Mouse (Mus musculus) kidney, embryonic 15.5 days (tissue): Measurements from ENCODE around the gene Gzmm. TPM values are rescaled to one million over a fixed set of nuclear protein-coding genes. Genes with fewer than 3 reads are reported as not detected.

Experiments
- ATAC-seq: fragments of 200-750 bp; cut with Nextera tagmentation; replicated peaks from 2 replicates; pipeline ENCODE4 v1.8.0; 2017; ENCODE audit warnings: moderate TSS enrichment; ENCODE audit not compliant: low FRiP score
- H3K27ac ChIP-seq: fragments of 300-500 bp; sonication (generic); 2 replicates; pipeline ENCODE4 v1.5.1; 2015; ENCODE audit warnings: mild to moderate bottlenecking, inconsistent platforms
- H3K27me3 ChIP-seq: fragments of 300-500 bp; sonication (generic); 2 replicates; pipeline ENCODE4 v1.6.1; 2015; ENCODE audit warnings: inconsistent platforms
- H3K36me3 ChIP-seq: fragments of 300-500 bp; sonication (generic); 2 replicates; pipeline ENCODE4 v1.6.1; 2015; ENCODE audit warnings: inconsistent platforms
- H3K4me1 ChIP-seq: fragments of 300-500 bp; sonication (generic); 2 replicates; pipeline ENCODE4 v1.6.1; 2015; ENCODE audit warnings: inconsistent platforms
- H3K4me2 ChIP-seq: fragments of 300-500 bp; sonication (generic); 2 replicates; pipeline ENCODE4 v1.6.1; 2015; ENCODE audit warnings: moderate library complexity, mild to moderate bottlenecking, inconsistent platforms
- H3K4me3 ChIP-seq: fragments of 300-500 bp; sonication (generic); replicated peaks from 2 replicates; pipeline ENCODE4 v1.5.1; 2015; ENCODE audit warnings: mild to moderate bottlenecking, inconsistent platforms
- H3K9ac ChIP-seq: fragments of 300-500 bp; sonication (generic); 2 replicates; pipeline ENCODE4 v1.6.1; 2015; ENCODE audit warnings: mild to moderate bottlenecking, inconsistent platforms
- H3K9me3 ChIP-seq: fragments of 300-500 bp; sonication (generic); replicated peaks from 2 replicates; pipeline ENCODE4 v1.6.1; 2016; ENCODE audit warnings: inconsistent platforms
- WGBS: fragments of 180-500 bp; shearing (Covaris S2); methylation state at CpG from one replicate; pipeline ENCODE4 v1.1.7; 2015; ENCODE audit warnings: mixed read lengths; 5-methylcytosine and 5-hydroxymethylcytosine counted together
- polyA plus RNA-seq: library from polyadenylated mRNA; unstranded; fragments of >200 nt; fragmentation: Nextera tagmentation; extraction: Ambion mirVana; gene quantifications from 2 replicates; pipeline ENCODE4 v1.2.1, GENCODE M21; 2015

Gzmm gene
- polyA plus RNA-seq, 1 experiment from 2014 or later, result 0.95 TPM

DNA sequence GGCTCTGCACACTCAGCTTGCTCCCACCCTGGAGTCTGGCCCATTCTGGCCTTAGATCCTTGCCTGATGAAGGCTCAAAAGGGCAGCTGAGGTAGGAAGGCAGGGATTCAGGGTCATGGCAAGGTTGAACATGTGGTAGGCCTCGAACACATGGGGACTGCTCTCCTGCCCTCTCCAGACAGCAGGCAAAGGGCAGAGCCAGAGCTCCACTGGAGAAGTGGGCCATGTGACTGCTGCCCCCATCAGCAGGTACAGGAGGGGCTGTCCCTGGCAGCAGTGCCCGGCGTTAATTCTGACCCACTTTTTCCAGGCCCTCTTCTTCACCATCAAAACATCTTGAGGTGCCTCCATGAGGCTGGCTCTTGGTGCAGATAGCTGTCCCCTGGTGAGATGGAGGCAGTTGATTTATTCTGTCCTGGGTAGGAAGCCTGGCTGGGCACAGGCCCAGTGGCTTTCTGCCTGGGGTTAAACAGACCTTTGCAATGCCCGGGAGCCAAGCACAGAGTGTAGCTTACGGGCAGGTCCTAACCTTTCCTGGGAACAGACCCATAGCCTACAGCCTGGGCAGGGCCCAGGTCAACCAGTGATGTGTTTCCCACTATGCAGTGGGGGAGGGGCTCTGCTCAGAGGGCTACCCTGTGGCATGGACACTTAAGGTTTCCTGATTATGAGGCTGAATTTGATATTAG, 17.7 kb downstream of the Gzmm start:
- Histone ChIP-seq H3K27me3 (no peaks in the 10 kb centered on the region), H3K9me3 (no peaks in the 10 kb centered on the region), H3K4me1 (peaks cover 41% of the 10 kb centered on the region), H3K27ac (no peak overlapping the region), H3K36me3 (peaks cover 51% of the 10 kb centered on the region), H3K9ac (peak overlapping the region; percentile 91; the same call in 1 of the 2 replicates), H3K4me3 (peak overlapping the region; percentile 82), H3K4me2 (peak overlapping the region; percentile 86)
- 71% methylated on average over 5 of the region's 5 CpGs for WGBS
- ATAC-seq, result no peak

GRCm38 (mm10) chr10:79707162-79707561, 18.3 kb downstream of the Gzmm start:
- no peak overlapping the region for H3K4me3 ChIP-seq
- no peak overlapping the region for H3K27ac ChIP-seq
- no peaks in the 10 kb centered on the region for H3K27me3 ChIP-seq
- no peak for ATAC-seq
- H3K4me1 ChIP-seq, result peaks cover 39% of the 10 kb centered on the region
- 90% methylated on average over 1 of the region's 1 CpGs for WGBS
- H3K9me3 ChIP-seq, result no peaks in the 10 kb centered on the region
- H3K9ac ChIP-seq, result 0 out of 2 replicates have a peak overlapping the region, but pooled peaks have one; percentile 11
- H3K36me3 ChIP-seq, result peaks cover 57% of the 10 kb centered on the region
- no peak overlapping the region for H3K4me2 ChIP-seq

DNA sequence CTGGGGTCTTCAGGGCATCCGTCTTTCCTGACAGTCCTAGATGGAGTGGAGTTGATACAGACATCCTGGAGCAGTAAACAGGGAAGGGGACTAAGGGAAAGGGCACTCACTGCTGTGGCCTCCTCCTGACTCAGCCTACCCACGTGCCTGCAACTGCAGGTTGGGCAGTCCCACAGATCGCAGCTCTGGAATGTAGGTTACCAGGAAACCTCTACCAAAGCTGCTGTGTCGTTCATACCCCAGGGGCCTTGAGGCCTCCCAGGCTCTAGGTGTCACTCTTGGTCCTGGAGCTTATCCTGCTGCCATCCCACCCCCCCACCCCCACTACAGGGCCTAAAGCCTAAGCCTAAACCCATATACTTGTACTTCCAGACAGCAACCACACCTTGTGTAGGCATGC, 18.9 kb downstream of the Gzmm start:
- no peaks in the 10 kb centered on the region for H3K27me3 ChIP-seq
- no peak overlapping the region for H3K4me2 ChIP-seq
- no peaks in the 10 kb centered on the region for H3K9me3 ChIP-seq
- peaks cover 39% of the 10 kb centered on the region for H3K4me1 ChIP-seq
- no peak overlapping the region for H3K4me3 ChIP-seq
- no peak overlapping the region for H3K27ac ChIP-seq
- 68% methylated on average over 4 of the region's 4 CpGs for WGBS
- ATAC-seq, result no peak
- 0 out of 2 replicates have a peak overlapping the region, but pooled peaks have one; percentile 11 for H3K9ac ChIP-seq
- H3K36me3 ChIP-seq, result peaks cover 58% of the 10 kb centered on the region

DNA sequence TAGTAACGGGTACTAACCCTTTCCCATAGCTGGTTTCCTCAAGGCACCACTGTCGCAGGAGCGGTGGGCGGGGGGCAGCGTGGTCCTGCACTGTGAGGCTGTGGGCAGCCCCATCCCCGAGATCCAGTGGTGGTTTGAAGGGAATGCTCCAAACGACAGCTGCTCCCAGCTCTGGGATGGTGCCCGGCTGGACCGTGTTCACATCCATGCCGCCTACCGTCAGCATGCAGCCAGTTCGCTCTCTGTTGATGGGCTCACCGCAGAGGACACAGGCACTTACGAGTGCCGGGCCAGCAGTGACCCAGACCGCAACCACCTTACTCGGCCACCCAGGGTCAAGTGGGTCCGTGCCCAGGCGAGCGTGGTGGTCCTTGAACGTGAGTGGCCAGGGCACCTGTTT, 19.8 kb downstream of the Gzmm start:
- Histone ChIP-seq H3K4me2 (no peak overlapping the region), H3K36me3 (peaks cover 58% of the 10 kb centered on the region), H3K9me3 (no peaks in the 10 kb centered on the region), H3K27ac (no peak overlapping the region), H3K4me3 (no peak overlapping the region), H3K27me3 (no peaks in the 10 kb centered on the region), H3K9ac (no peak overlapping the region), H3K4me1 (peaks cover 37% of the 10 kb centered on the region)
- ATAC-seq, result no peak
- 90% methylated on average over 21 of the region's 21 CpGs for WGBS

- peaks cover 6% of the 10 kb centered on the region; the same call in 1 of the 2 replicates for H3K27me3 ChIP-seq
- no peak overlapping the region for H3K9ac ChIP-seq
- ATAC-seq, result no peak
- H3K36me3 ChIP-seq, result peaks cover 58% of the 10 kb centered on the region
- no peak overlapping the region for H3K27ac ChIP-seq
- no peak overlapping the region for H3K4me2 ChIP-seq
- 77% methylated on average over 7 of the region's 7 CpGs for WGBS
- no peaks in the 10 kb centered on the region for H3K9me3 ChIP-seq
- H3K4me3 ChIP-seq, result no peak overlapping the region
- peaks cover 34% of the 10 kb centered on the region for H3K4me1 ChIP-seq
These were observed 20.5 kb downstream of the Gzmm start for GRCm38 (mm10) chr10:79709307-79709706.

- WGBS, result 82% methylated on average over 1 of the region's 1 CpGs
These were observed 23.2 kb downstream of the Gzmm start for GRCm38 (mm10) chr10:79712029-79712428.

DNA sequence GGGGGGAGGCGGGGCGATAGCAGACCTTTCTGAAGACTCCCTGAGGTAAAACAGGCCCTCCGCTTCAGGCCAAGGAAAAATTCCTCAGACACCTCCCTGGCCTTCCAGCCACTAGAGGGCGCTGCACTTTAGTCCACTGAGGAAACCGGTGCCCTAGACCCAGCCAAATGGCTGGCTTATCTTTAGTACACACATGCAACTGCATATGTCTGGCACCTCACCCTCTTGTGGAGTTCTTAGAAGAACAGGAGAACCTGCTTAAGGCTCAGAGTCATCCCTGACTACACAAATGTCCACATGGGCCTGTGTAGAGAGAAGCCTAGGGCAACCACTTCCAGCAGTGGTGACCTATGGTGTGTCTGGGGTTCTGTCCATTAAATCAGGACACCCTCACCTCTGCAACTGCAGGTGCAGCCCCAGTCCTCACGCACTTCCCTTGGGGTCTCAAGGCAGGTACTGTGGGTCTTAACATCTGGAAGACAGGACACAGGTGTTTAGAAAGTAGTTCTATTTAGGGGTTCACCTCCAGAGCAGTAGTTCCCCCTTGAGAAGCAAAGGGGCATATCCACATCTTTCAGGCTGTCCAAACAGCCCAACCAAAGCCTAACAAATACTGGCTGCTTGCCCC, 23.8 kb downstream of the Gzmm start:
- WGBS, result 14% methylated on average over 5 of the region's 6 CpGs
- Histone ChIP-seq H3K27ac (no peak overlapping the region), H3K27me3 (peaks cover 39% of the 10 kb centered on the region), H3K9ac (no peak overlapping the region), H3K9me3 (no peaks in the 10 kb centered on the region), H3K36me3 (peaks cover 45% of the 10 kb centered on the region), H3K4me1 (peaks cover 22% of the 10 kb centered on the region), H3K4me3 (no peak overlapping the region), H3K4me2 (no peak overlapping the region)
- peak; percentile 28; the same call in 1 of the 2 replicates for ATAC-seq

More at GRCm38 (mm10) chr10:79712029-79712428, 23.2 kb downstream of the Gzmm start:
- Histone ChIP-seq H3K4me3 (no peak overlapping the region), H3K4me2 (no peak overlapping the region), H3K27me3 (peaks cover 33% of the 10 kb centered on the region), H3K27ac (no peak overlapping the region), H3K9me3 (no peaks in the 10 kb centered on the region), H3K4me1 (peaks cover 22% of the 10 kb centered on the region), H3K36me3 (peaks cover 49% of the 10 kb centered on the region), H3K9ac (no peak overlapping the region)
- ATAC-seq, result peak; percentile 9; the same call in 1 of the 2 replicates

- ATAC-seq, result no peak
- Histone ChIP-seq H3K9ac (no peak overlapping the region), H3K4me2 (no peak overlapping the region), H3K27me3 (peaks cover 44% of the 10 kb centered on the region), H3K9me3 (no peaks in the 10 kb centered on the region), H3K4me1 (peaks cover 23% of the 10 kb centered on the region), H3K4me3 (no peak overlapping the region), H3K27ac (no peak overlapping the region), H3K36me3 (peaks cover 39% of the 10 kb centered on the region)
- 40% methylated on average over 1 of the region's 1 CpGs for WGBS
These were observed 24.3 kb downstream of the Gzmm start for GRCm38 (mm10) chr10:79713163-79713562.

GRCm38 (mm10) chr10:79714996-79715395, 26.2 kb downstream of the Gzmm start:
- Histone ChIP-seq H3K9ac (no peak overlapping the region), H3K9me3 (no peaks in the 10 kb centered on the region), H3K36me3 (peaks cover 22% of the 10 kb centered on the region), H3K4me1 (peaks cover 19% of the 10 kb centered on the region), H3K27ac (no peak overlapping the region), H3K27me3 (peaks cover 63% of the 10 kb centered on the region), H3K4me3 (no peak overlapping the region), H3K4me2 (no peak overlapping the region)
- 63% methylated on average over 4 of the region's 4 CpGs for WGBS
- ATAC-seq, result no peak

- H3K4me2 ChIP-seq, result peak within 1 kb of the TSS; percentile 95
- WGBS, result 2% methylated on average over 68 of the region's 91 CpGs
- H3K27ac ChIP-seq, result no peak within 1 kb of the TSS
- H3K36me3 ChIP-seq, result peaks cover 8% of the 10 kb centered on the region
- ATAC-seq, result peak; percentile 38; the same call in 1 of the 2 replicates
- H3K27me3 ChIP-seq, result peaks cover 70% of the 10 kb centered on the region
- no peaks in the 10 kb centered on the region for H3K9me3 ChIP-seq
- H3K9ac ChIP-seq, result peak within 1 kb of the TSS; percentile 18; the same call in 1 of the 2 replicates
- H3K4me1 ChIP-seq, result peaks cover 19% of the 10 kb centered on the region
- H3K4me3 ChIP-seq, result peak within 1 kb of the TSS; percentile 59
These were observed 27.6 kb downstream of the Gzmm start, which contains the start of gene Hcn2 for GRCm38 (mm10) chr10:79716254-79716987. Gene Hcn2, plus strand, starts transcription at chr10:79716634.

- H3K4me2 ChIP-seq, result peak overlapping the region; percentile 95
- no peak for ATAC-seq
- no peaks in the 10 kb centered on the region for H3K9me3 ChIP-seq
- WGBS, result 1% methylated on average over 42 of the region's 44 CpGs
- H3K27ac ChIP-seq, result no peak overlapping the region
- H3K9ac ChIP-seq, result peak overlapping the region; percentile 18; the same call in 1 of the 2 replicates
- H3K4me3 ChIP-seq, result peak overlapping the region; percentile 59
- H3K4me1 ChIP-seq, result peaks cover 19% of the 10 kb centered on the region
- H3K36me3 ChIP-seq, result peaks cover 2% of the 10 kb centered on the region
- H3K27me3 ChIP-seq, result peaks cover 70% of the 10 kb centered on the region
These were observed 28.2 kb downstream of the Gzmm start for GRCm38 (mm10) chr10:79716988-79717355.
